Mouse (Mus musculus) gastrocnemius, postnatal 4 days (tissue): ENCODE data around the gene Jam3. TPM values are rescaled to one million over a fixed set of nuclear protein-coding genes. Genes with fewer than 3 reads are reported as not detected.
"Not testable (repeated sequence)": the region's sequence is repeated elsewhere in the genome, so short reads cannot be mapped to it uniquely, and the experiment has no call there.

Source experiments
- DNase-seq, 2 experiments: peaks; one replicate each; pipeline ENCODE4 v3.0.0; 2021 to 2022; ENCODE audit warnings: low spot score in 2 of 2, mixed read lengths in 2 of 2
- total RNA-seq, 2 experiments: library from RNA; stranded (reverse); gene quantifications; 2 replicates each; pipeline ENCODE4 v1.2.3; 2021

Gene Jam3
- total RNA-seq, 2 experiments from 2014 or later, result 52.0 to 55.6 TPM

- DNase-seq, result no peak
These were observed 17.6 kb upstream of the Jam3 start for GRCm38 (mm10) chr9:27172839-27173238.

GRCm38 (mm10) chr9:27170726-27171125 lies 15.5 kb upstream of the Jam3 start:
- DNase-seq, result no peak

GRCm38 (mm10) chr9:27166981-27167380 lies 11.8 kb upstream of the Jam3 start:
- DNase-seq, result no peak

- DNase-seq, result no peak
These were observed 10.4 kb upstream of the Jam3 start for GRCm38 (mm10) chr9:27165596-27165995.

- no peak for DNase-seq
These were observed 9.7 kb upstream of the Jam3 start for GRCm38 (mm10) chr9:27164957-27165356.

GRCm38 (mm10) chr9:27163661-27164060 lies 8.4 kb upstream of the Jam3 start:
- DNase-seq, result not testable (repeated sequence)

GRCm38 (mm10) chr9:27153861-27154260 lies 1.4 kb downstream of the Jam3 start:
- no peak for DNase-seq

- no peak for DNase-seq
These were observed 5.4 kb downstream of the Jam3 start for GRCm38 (mm10) chr9:27149836-27150235.

- DNase-seq, result peak in 1 of 2 experiments; percentile 15
These were observed 6.4 kb downstream of the Jam3 start for GRCm38 (mm10) chr9:27148631-27149471.

GRCm38 (mm10) chr9:27147946-27148345 lies 7.3 kb downstream of the Jam3 start:
- no peak for DNase-seq

- no peak for DNase-seq
These were observed 8.4 kb downstream of the Jam3 start for GRCm38 (mm10) chr9:27146826-27147225.

- no peak for DNase-seq
These were observed 10.2 kb downstream of the Jam3 start for GRCm38 (mm10) chr9:27144996-27145395.

- DNase-seq, result no peak
These were observed 10.9 kb downstream of the Jam3 start for GRCm38 (mm10) chr9:27144271-27144840.

GRCm38 (mm10) chr9:27140432-27141065 lies 14.7 kb downstream of the Jam3 start:
- no peak for DNase-seq

GRCm38 (mm10) chr9:27136651-27137050 lies 18.6 kb downstream of the Jam3 start:
- no peak for DNase-seq

GRCm38 (mm10) chr9:27135372-27135771 lies 19.8 kb downstream of the Jam3 start:
- DNase-seq, result no peak

GRCm38 (mm10) chr9:27134410-27134809 lies 20.8 kb downstream of the Jam3 start:
- DNase-seq, result peak in 1 of 2 experiments; percentile 26

GRCm38 (mm10) chr9:27128629-27129028 lies 26.6 kb downstream of the Jam3 start:
- no peak for DNase-seq

GRCm38 (mm10) chr9:27126543-27126942 lies 28.7 kb downstream of the Jam3 start:
- DNase-seq, result no peak

- no peak for DNase-seq
These were observed 29.8 kb downstream of the Jam3 start for GRCm38 (mm10) chr9:27125450-27125849.

- no peak for DNase-seq
These were observed 31.3 kb downstream of the Jam3 start for GRCm38 (mm10) chr9:27123947-27124346.

- no peak for DNase-seq
These were observed 32.3 kb downstream of the Jam3 start for GRCm38 (mm10) chr9:27122963-27123362.
